Mouse (Mus musculus) left cerebral cortex, postnatal 4 days (tissue): ENCODE data around the gene Dnajc17. TPM values are rescaled to one million over a fixed set of nuclear protein-coding genes. Genes with fewer than 3 reads are reported as not detected.

Experiments
- DNase-seq: peaks from one replicate; pipeline ENCODE4 v3.0.0-alpha.2; 2022
- intact Hi-C: fragments of 180-260 bp; cut with DNase I; formaldehyde crosslinking; loops from one replicate; pipeline ENCODE4 v1.15.1; 2025
- total RNA-seq, 2 experiments: library from RNA; stranded (reverse); gene quantifications; 2 replicates each; pipeline ENCODE4 v1.2.3; 2021

The Dnajc17 gene
- total RNA-seq, 2 experiments from 2014 or later: 25.0 to 25.1 TPM

DNA sequence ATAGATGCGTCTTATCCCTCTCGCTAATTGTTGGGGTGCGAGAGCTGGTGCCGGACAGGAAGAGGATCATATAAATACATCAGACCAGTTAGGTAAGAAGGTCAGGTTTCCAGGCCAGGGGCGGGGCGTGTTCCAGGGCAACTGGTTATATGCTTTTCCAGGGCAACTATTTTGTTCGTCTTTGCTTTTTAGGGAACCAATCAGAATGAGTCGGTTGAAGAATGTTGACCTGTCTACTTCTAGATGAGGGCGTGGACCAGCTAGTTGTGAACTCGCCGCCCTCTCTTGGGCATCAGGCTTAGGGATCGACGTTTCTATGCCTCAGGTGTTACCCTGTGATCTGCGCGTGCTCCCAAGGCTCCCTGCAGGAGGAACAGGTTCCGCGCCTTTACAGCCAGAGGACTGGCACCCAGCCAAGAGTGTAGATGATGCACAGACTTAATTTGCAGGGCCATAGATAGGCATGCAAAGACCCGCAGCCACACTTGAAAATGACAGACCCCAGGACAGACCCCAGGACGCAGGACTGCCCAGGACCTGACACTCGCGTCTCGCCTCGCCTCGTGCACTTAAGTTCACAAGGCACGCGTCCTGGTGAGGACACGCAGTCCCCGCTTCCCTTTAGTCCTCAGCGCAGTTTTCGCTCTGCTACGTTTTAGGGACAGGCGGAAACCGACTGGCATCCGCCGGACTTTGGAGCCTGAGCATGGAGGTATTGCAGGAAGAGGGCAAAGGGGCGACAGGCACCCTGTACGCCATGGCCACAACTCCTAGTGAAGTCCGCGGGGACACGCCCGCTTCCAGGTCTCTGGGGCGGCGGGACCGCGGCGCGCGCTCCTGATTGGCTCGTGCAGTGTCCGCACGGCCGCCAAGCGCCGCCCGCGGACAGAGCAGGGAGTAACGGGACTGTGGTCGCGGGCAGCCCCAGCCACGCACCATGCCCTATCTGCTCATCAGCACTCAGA lies 41.4 kb downstream of the Dnajc17 start, which contains the start of gene Gchfr:
Gene Gchfr, plus strand, starts transcription at position 873 of the 965 bp plus-strand sequence.
- intact Hi-C loops: no loop called here
- peak; percentile 47 for DNase-seq

DNA sequence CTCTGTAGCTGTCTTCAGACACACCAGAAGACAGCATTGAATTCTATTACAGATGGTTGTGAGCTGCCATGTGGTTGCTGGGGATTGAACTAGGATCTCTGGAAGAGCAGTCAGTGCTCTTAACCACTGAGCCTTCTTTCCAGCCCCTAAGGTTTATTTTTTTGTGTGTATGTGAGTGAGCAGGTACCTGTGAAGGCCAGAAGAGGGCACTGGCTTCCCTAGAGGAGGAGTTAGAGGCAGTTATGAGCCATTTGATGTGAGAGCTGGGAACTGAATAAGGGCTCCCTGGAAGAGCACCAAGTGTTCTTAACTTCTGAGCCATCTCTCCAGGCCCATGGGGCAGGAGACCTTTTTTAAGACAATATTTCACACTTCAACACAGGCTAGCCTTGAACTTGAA lies 43.2 kb downstream of the Dnajc17 start:
- intact Hi-C loops: no loop called here

DNA sequence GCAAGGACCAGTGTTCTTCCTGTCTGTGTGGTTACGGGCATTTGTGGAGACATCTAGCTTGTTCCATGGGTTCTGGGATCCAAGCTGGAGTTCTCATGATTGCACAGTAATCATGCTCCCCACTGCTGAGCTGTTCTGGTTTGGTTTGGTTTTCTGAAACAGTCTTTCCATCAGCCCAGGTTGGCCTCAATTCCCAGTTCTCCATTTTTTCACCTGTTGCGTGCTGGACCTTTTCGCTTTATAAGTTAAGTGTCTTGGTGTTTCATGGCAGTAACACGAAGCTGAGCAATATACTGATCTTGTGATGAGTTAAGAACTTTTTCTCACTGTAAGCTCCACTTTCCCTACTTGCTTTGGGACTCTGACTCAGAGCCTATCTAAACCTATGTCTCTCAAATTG lies 44.6 kb downstream of the Dnajc17 start:
- no peak for DNase-seq
- intact Hi-C loops: no loop called here

More for the DNA sequence above, 43.2 kb downstream of the Dnajc17 start:
- no peak for DNase-seq

DNA sequence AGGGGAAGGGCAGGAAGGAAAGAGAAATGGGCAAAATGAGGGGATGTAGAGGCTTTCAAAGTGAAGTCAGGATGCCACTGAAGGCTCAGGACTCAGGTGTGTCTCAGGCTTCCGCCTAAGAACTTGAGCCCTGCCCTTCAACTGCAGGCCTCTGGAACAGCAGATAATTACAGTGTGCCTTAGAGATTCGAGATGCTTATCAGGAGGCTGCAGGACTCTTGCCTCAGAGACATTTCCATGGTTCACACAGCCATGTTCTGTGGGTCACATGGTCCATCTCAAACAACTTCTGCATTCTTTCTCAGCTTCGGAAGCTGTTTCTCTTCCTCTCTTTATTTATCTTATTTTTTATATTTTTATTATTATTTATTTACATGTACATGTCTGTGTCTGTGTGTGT lies 45.5 kb downstream of the Dnajc17 start:
- intact Hi-C loops: no loop called here
- DNase-seq: no peak

DNA sequence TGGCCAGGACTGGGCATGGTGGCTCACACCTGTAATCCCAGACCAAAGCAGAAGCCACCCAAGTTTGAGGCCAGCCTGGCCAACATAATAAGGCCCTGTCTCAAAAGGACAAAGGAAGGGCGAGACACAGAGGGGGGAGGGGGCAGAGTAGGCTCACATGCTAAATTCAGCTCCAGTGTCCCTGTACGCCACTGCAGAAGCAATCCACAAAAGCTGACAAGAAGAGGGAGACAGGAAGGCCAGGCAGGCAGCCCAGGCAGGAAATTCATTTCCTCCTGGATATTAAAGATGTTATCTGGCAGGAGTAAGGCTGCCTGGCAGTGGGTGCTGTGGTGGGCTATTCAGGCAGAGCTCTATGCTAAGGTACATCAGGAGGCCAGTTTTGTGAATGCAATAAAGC lies 47.3 kb downstream of the Dnajc17 start:
- no peak for DNase-seq
- intact Hi-C loops: no loop called here

DNA sequence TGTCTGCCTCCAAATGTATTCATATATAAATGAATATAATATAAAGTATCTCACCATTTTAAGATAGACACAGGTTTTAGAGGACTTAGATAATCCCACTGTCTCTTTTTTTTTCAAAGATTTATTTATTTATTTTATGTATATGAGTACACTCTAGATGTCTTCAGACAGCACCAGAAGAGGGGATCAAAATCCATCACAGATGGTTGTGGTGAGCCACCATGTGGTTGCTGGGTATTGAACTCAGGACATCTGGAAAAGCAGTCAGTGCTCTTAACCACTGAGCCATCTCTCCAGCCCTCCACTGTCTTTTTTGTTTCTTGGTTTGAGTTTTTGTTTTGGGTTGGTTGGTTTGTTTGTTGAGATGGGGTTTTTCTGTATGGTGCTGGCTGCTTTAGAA lies 50.8 kb downstream of the Dnajc17 start:
- intact Hi-C loops: no loop called here
- no peak for DNase-seq

DNA sequence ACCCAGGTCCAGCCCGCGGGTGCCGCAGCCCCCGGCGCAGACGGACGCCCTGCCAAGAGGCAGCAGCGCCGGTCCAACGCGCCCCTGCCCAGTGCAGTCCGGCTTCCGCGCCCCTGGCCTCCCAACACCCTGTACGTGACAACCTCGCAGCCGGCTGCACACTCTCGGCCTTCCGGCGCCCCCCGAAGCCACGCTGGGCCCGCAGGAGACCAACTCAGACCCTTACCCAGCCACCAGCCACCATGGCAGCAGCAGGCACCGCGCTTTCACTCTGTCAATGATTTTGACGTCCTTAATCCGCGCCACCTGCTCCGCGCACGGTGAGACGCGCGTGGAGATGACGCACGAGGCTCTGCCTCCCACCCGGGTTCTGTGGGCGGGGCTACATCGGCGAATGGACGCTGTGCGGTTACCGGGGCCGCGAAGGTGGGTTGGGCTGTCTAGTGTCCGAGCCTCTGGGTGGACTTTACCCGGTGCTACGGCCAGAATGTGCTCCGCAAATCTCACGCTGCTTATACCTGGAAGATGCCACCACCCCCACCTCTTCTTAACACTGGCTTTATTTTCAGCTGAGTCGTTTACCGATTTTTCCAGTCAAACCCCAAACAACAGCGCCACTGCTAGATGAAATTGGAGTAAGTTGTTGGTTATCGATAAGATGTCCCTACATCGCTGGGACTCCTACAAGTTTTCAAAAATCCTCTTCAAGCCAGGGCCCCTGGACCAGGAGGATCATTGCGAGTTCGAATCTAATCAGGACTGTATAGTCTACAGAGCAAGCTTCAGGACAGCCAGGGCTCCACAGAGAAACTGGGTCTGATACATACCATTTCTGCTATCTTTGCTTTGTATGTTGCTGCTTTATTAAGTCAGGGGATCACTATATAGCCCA lies 51.7 kb downstream of the Dnajc17 start, which contains the start of gene Rmdn3:
Gene Rmdn3, minus strand, starts transcription at position 354 of the 892 bp plus-strand sequence.
- intact Hi-C loops: no loop called here

DNA sequence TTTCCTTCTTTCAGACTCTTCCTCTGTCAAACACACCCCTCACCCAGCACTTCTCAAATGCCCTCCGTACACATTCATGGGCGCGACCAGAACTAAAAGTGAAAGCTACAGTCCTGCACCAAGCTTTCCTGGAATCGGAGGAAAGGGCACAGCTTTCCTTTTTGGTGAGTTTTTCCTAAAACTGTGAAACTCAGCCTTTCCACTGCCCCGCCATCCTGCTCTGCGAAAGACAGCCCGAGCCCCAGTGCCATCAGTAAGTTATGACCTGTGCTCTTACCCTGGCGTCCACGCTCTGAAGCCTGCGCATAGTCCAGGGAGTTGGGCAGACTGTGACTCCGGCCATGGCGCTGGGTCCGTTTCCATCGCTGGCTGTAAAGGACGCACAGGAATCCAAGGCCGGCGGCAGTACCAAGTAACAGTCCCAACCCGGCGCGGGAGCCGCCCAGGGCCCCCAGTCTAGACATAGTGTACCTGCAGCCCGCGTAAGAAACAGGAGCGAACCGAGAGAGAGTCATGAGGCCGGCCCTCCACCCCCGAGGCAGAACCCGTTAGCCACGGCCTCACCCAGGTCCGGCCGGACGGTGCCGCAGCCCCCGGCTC lies 52.4 kb downstream of the Dnajc17 start:
- DNase-seq: peak; percentile 25
- intact Hi-C loops: no loop called here

More for the DNA sequence above, 51.7 kb downstream of the Dnajc17 start, which contains the start of gene Rmdn3:
- DNase-seq: peak; percentile 96

DNA sequence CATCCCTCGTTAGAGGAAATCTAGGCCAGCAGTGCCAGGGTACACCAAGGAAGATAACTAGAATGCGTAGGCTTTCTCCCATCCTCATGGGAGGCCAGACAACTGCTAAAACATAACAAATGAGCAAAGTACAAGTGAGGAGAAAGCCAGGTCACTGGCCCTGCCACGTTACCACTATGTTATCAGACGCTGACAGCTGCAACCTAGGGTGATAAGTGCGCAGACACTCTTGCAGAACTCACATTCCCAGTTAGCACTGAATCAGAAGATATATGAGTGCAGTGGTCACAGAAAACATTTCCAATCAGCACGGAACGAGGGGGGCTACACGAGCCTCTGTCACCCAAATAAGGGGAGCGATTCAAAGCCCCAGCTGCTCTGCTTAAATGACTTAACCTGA lies 53.2 kb downstream of the Dnajc17 start:
- intact Hi-C loops: no loop called here
- DNase-seq: no peak

DNA sequence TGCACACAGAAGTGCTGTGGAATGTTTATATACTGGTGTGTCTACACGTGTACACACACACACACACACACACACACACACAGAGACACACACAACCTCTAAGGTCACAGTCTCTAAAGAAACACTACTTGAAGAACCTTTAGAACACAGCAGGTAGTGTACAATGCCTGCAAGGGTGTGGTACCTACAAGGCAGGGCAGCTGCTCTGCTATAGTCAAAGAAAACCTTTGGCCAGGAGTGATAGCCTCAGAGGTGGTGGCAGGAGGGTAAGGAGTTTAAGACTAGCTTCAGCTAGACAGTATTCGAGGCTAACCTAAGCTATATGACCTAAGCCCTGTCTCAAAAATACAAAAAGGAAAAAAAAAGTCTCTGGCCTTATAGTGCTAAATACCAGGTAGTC lies 53.9 kb downstream of the Dnajc17 start:
- no peak for DNase-seq
- intact Hi-C loops: no loop called here

DNA sequence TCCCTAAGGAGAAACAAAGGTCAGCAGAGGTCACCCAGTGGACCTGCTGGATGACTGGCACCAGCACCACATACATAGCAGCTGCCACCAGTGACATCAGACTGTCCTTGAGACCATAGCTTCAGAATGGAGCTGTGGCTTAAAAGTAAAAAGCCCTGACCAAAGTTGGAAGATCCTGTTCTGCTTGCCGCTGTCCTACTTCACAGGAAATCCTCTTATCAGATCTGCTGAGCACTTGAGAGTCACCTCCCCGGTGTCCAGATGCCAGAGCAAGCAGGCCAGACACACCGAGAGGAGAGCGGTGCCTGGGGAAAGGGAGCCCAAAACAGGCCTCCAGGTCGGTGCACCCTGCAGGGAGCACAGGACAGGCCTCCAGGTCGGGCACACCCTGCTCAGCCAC lies 56.3 kb downstream of the Dnajc17 start:
- intact Hi-C loops: no loop called here
- no peak for DNase-seq

DNA sequence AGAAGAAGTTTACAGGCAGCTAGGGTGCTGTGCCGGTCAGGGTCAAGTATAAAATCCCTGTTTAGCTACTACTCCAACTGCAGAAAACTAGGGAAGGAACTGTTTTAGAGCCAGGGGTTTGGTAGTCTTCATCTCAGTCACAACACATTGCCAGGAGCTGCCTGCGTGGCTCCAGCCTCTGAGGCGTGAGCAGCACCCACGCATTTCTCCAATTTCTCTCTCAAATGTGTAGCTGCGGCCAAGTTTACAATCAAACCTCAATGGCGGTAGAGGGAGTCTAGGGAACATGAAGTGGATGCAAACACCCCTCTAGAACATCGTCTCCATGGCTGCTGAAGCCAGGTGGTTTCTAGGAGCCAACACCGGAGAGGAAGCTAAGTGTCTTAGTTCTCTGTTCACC lies 60.8 kb downstream of the Dnajc17 start:
- no peak for DNase-seq
- intact Hi-C loops: no loop called here

DNA sequence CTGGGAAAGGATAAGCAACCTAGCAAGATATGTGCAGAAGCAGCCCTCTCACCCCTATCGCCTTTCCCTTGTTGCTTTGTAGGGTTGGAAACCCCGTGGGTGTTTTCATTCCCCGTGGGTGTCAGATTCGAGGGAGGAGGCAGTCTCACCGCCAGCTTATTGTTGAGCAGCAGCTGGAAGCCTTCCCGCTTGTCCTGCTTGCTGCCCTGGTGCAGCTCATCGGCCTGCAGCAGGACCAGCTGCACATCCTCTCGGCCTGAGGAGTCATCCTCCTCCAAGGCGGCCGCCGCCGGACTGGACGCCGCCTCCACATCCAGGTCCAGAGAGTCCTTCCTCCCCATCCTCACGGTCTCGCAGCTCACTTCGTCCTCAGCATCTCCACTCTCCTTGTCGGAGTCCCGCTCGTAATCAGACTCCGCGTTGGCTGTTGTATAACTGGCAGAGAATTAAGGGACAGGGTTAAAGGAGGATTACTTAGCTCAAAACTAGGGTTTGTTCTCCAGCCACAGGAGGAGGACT lies 61.4 kb downstream of the Dnajc17 start:
- intact Hi-C loops: no loop called here
- DNase-seq: no peak

DNA sequence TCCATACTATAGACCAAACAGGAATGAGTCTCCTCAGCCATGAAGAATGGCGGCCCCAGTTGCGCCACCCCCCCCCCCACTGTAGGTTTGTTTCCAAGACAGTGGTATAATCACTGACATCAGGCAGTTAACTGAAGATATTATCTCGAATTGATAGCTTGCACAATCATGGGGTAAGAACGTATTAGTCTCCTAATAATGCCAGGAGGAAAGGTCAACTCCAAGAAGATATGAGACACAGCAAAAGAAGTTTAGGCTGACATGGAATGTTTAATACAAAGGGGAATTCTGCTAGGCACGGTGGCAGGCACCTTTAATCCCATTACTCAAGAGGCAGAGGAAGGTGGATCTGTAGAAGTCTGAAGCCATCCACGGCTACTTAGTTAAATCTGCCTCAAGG lies 62.2 kb downstream of the Dnajc17 start:
- no peak for DNase-seq
- intact Hi-C loops: no loop called here

DNA sequence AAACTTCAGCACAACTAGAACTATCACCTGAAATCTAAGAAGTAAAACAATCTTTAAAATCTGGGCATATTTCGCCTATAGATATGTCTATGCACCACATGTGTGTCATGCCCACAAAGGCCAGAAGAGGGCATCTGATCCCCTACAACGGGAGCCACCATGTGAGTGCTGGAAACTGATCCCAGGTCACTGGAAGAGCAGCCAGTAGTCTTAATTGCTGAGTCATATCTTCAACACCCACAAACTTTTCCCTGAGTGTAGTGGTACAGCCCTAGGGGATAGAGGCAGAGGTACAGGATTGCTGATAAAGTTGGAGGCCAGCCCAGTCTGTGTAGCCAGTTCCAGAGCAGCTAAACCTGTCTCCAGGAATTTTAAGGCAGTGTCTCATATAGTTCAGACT lies 63.4 kb downstream of the Dnajc17 start:
- DNase-seq: no peak
- intact Hi-C loops: no loop called here

DNA sequence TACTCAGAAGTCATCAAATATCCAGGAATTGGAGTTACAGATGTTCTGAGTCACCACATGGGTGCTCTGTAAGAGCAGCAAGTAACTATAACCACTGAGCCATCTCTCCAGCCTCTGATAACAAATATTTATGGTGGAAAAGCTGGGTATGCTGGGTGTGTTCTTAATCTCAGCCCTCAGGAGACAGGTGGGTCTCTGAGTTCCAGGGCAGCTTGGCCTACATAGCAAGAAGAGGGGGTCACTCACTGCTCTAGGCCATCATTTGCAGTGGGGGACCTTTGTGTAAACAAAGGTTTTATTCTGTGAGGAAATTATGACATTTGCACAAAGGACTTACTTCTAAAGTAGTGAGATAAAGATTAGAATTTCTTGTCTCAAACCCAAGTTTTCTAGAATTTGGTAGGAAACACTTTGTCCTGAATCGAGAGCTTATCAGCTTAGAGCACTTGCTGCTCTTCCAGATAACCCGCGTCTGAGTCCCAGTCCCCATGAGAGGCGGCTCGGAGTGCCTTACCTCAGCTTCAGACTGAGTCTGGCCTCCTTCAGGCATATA lies 72.2 kb downstream of the Dnajc17 start:
- DNase-seq: no peak
- intact Hi-C loops: no loop called here
